19 mouse cellular contexts compared by ENCODE assay signal in the genomic region with DNA sequence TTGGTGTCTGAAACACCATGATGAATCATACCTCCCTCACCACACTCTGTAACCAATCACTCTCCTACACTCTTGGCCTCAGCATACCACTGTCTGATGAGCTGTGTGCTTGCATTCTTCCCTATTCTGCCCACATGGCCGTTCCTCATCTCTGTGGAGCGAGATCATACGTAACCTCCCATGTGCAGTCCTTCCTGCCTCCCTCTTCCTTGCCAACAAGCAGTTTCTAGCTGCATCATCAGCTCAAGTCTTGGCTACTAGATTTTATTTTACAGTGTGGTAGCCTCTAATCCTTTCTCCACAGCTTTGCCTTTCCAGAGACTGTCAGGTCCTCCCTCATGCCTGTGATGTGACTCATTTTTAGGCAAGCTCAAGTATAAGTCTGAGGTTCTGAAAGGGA. TPM values are rescaled to one million over a fixed set of nuclear protein-coding genes. Genes with fewer than 3 reads are reported as not detected.
DNase-seq lines count a peak whose midpoint lies in the region; ATAC-seq and TF ChIP-seq lines count a peak whose summit lies in the region.
"Had no signal": no experiment of that assay in that cellular context is flagged by ENCODE, and none has a peak within 500 bp of the region (broad histone marks: within the 10 kb centered on the region; RNA-seq: fewer than 3 reads in every experiment).

No protein-coding gene starts in this region.

- H3K9me3 ChIP-seq in stomach, postnatal 0 days (ENCODE audit: control insufficient read depth, low read length): no peaks in the 10 kb centered on the region
- H3K9me3 ChIP-seq: embryonic facial prominence, embryonic 13.5 days; forebrain, embryonic 12.5 days; kidney, embryonic 15.5 days had no signal

- no peak overlapping the region for H3K4me2 ChIP-seq in stomach, postnatal 0 days (replicated peaks; ENCODE audit: low read depth)
- H3K4me2 ChIP-seq: embryonic facial prominence, embryonic 13.5 days; forebrain, embryonic 12.5 days; kidney, embryonic 15.5 days; lung, embryonic 14.5 days had no signal

- H3K4me1 ChIP-seq in stomach, postnatal 0 days (replicated peaks; ENCODE audit: control insufficient read depth, insufficient read depth): no peaks in the 10 kb centered on the region
- H3K4me1 ChIP-seq: forebrain, embryonic 12.5 days; kidney, embryonic 15.5 days had no signal

- no peak for TF ChIP-seq CTCF in stomach, postnatal 0 days (IDR thresholded peaks at IDR 0.05; ENCODE audit: low read depth)

- no peak overlapping the region for H3K4me3 ChIP-seq in stomach, postnatal 0 days (ENCODE audit: low read depth, low read length)
- H3K4me3 ChIP-seq: embryonic facial prominence, embryonic 13.5 days; forebrain, embryonic 12.5 days; heart, adult 2 months; kidney, embryonic 15.5 days; layer of hippocampus, adult 2 months had no signal

- no peak overlapping the region for H3K9ac ChIP-seq in stomach, postnatal 0 days (ENCODE audit: low read length)
- H3K9ac ChIP-seq: embryonic facial prominence, embryonic 13.5 days; forebrain, embryonic 12.5 days; kidney, embryonic 15.5 days; lung, embryonic 14.5 days had no signal

- 0 out of 2 replicates have a peak, but pooled peaks have one; percentile 45 for ATAC-seq in common myeloid progenitor, adult 5-6 weeks (replicated peaks; ENCODE audit: low read depth, poor library complexity, severe bottlenecking)
- peak; percentile 70 for ATAC-seq in stomach, postnatal 0 days (ENCODE audit: low FRiP score, low TSS enrichment)
- ATAC-seq: hindbrain, postnatal 0 days had no signal

- WGBS in stomach, postnatal 0 days: 68% methylated on average over 3 of the region's 3 CpGs

- no peak overlapping the region for H3K27ac ChIP-seq in stomach, postnatal 0 days (replicated peaks)
- H3K27ac ChIP-seq: embryonic facial prominence, embryonic 13.5 days; forebrain, embryonic 12.5 days; heart, adult 2 months; hindbrain, postnatal 0 days; kidney, embryonic 15.5 days; layer of hippocampus, adult 2 months had no signal

- H3K27me3 ChIP-seq in stomach, postnatal 0 days (ENCODE audit: control insufficient read depth, insufficient read depth, low read length): no peaks in the 10 kb centered on the region
- H3K27me3 ChIP-seq: embryonic facial prominence, embryonic 13.5 days; forebrain, embryonic 12.5 days; kidney, embryonic 15.5 days had no signal

- TF ChIP-seq EP300 in stomach, postnatal 0 days (optimal IDR thresholded peaks at IDR 0.05): no peak

- H3K36me3 ChIP-seq in stomach, postnatal 0 days (ENCODE audit: control insufficient read depth, insufficient read depth, low read length): no peaks in the 10 kb centered on the region
- H3K36me3 ChIP-seq: embryonic facial prominence, embryonic 13.5 days; forebrain, embryonic 12.5 days; kidney, embryonic 15.5 days had no signal

- DNase-seq in layer of hippocampus, adult 8-10 months (ENCODE audit: low spot score in 2 of 2): peak; percentile 6 to 10
- no peak for DNase-seq in layer of hippocampus, adult 11-12 months (ENCODE audit: low spot score)
- peak; percentile 17 to 29 for DNase-seq in right cerebral cortex, adult 2 months (ENCODE audit: low spot score in 2 of 2)
- no peak for DNase-seq in right cerebral cortex, postnatal 14 days
- DNase-seq in stomach, postnatal 0 days (ENCODE audit: low spot score): no peak
- DNase-seq in adrenal gland, adult (ENCODE audit: inconsistent age in 2 of 2, low spot score in 1 of 2): no peak
- no peak for DNase-seq in cerebellum, adult 18-20 months
- DNase-seq: adrenal gland, postnatal 25 days; liver; lung, embryonic 14.5 days; spleen, adult 18-20 months; thymus, postnatal 4 days had no signal

RNA-seq across cellular contexts. Expression of gene Il1rl1, which starts 15.4 kb away (rescaled TPM):
- total RNA-seq in layer of hippocampus, adult 8-10 months (2022): 1 to 10 TPM in 1 of 4 experiments, under 1 TPM in 2, not detected in 1; 0.50 to 1.6 (median 0.94) TPM
- 40.6 and 44.8 TPM in 2 replicates for total RNA-seq in common myeloid progenitor, adult 5-6 weeks (2017)
- polyA plus RNA-seq in stomach, postnatal 0 days (2015; fragmentation: Nextera tagmentation; extraction: Ambion mirVana): 0.42 and 0.55 TPM in 2 replicates
- polyA plus RNA-seq: forebrain, embryonic 12.5 days had no signal

RNA-seq across cellular contexts. Expression of gene Il18r1, which starts 20.6 kb away (rescaled TPM):
- total RNA-seq in layer of hippocampus, adult 8-10 months (2022): not detected
- 1.1 and 1.6 TPM in 2 replicates for total RNA-seq in common myeloid progenitor, adult 5-6 weeks (2017)
- 3.1 and 3.4 TPM in 2 replicates for polyA plus RNA-seq in stomach, postnatal 0 days (2015; fragmentation: Nextera tagmentation; extraction: Ambion mirVana)
- total RNA-seq: adrenal gland, postnatal 25 days; hindbrain, postnatal 0 days; layer of hippocampus, adult 2 months had no signal
- polyA plus RNA-seq: embryonic facial prominence, embryonic 13.5 days; forebrain, embryonic 12.5 days; hindbrain, postnatal 0 days had no signal

Comparison
In these comparisons a context has a peak if more than half of its experiments do, and no peak if none do; other contexts are left out.
1. DNase-seq: peak in layer of hippocampus, adult 8-10 months (2 of 2) and right cerebral cortex, adult 2 months (2 of 2); none in layer of hippocampus, adult 11-12 months (single experiment), right cerebral cortex, postnatal 14 days (single experiment), stomach, postnatal 0 days (single experiment), adrenal gland, adult (0 of 2) and cerebellum, adult 18-20 months (0 of 2).
2. RNA of gene Il1rl1, which starts 15.4 kb away (total RNA-seq): 40.6 to 44.8 TPM in common myeloid progenitor, adult 5-6 weeks; 0.50 to 1.6 TPM in layer of hippocampus, adult 8-10 months; every median in the first group is over 10 times any median in the second.